Mouse (Mus musculus): ENCODE measurements around the gene Hmgcl. TPM values are rescaled to one million over a fixed set of nuclear protein-coding genes. Genes with fewer than 3 reads are reported as not detected.
A peak's percentile ranks its signal among the peaks of the same experiment; 100 is the strongest.

The Hmgcl gene
- polyA plus RNA-seq, 1 experiment from 2014 or later = 147 TPM

GRCm38 (mm10) chr4:135912164-135912563 lies 34.1 kb upstream of the Hmgcl start:
- H3K4me1 ChIP-seq (ENCODE audit: control insufficient read depth, insufficient read depth, low read length) = peaks cover 7% of the 10 kb centered on the region; the same call in 1 of the 2 replicates
- no peak overlapping the region for H3K27ac ChIP-seq (ENCODE audit: low read length)
- no peaks in the 10 kb centered on the region for H3K36me3 ChIP-seq (ENCODE audit: control insufficient read depth, insufficient read depth, low read length)
- H3K9ac ChIP-seq (ENCODE audit: low read depth, low read length) = no peak overlapping the region
- H3K4me2 ChIP-seq (ENCODE audit: low read depth, low read length) = no peak overlapping the region
- no peaks in the 10 kb centered on the region for H3K27me3 ChIP-seq (replicated peaks; ENCODE audit: control insufficient read depth, insufficient read depth, low read length)
- no peak overlapping the region for H3K4me3 ChIP-seq (ENCODE audit: low read length)
- no peak for ATAC-seq
- WGBS = 69% methylated on average over 3 of the region's 3 CpGs
- H3K9me3 ChIP-seq (ENCODE audit: control insufficient read depth, low read length) = no peaks in the 10 kb centered on the region

GRCm38 (mm10) chr4:135912835-135913234 lies 33.4 kb upstream of the Hmgcl start:
- H3K36me3 ChIP-seq (ENCODE audit: control insufficient read depth, insufficient read depth, low read length) = no peaks in the 10 kb centered on the region
- 23% methylated on average over 3 of the region's 3 CpGs for WGBS
- H3K4me1 ChIP-seq (ENCODE audit: control insufficient read depth, insufficient read depth, low read length) = peaks cover 9% of the 10 kb centered on the region; the same call in 1 of the 2 replicates
- H3K9me3 ChIP-seq (ENCODE audit: control insufficient read depth, low read length) = no peaks in the 10 kb centered on the region
- no peak overlapping the region for H3K4me2 ChIP-seq (ENCODE audit: low read depth, low read length)
- no peak overlapping the region for H3K4me3 ChIP-seq (ENCODE audit: low read length)
- H3K27ac ChIP-seq (ENCODE audit: low read length) = peak overlapping the region; percentile 21; the same call in 1 of the 2 replicates
- H3K9ac ChIP-seq (ENCODE audit: low read depth, low read length) = 0 out of 2 replicates have a peak overlapping the region, but pooled peaks have one; percentile 17
- peak; percentile 42 for ATAC-seq
- no peaks in the 10 kb centered on the region for H3K27me3 ChIP-seq (replicated peaks; ENCODE audit: control insufficient read depth, insufficient read depth, low read length)

GRCm38 (mm10) chr4:135913433-135913832 lies 32.8 kb upstream of the Hmgcl start:
- no peaks in the 10 kb centered on the region for H3K36me3 ChIP-seq (ENCODE audit: control insufficient read depth, insufficient read depth, low read length)
- WGBS = 71% methylated on average over 4 of the region's 4 CpGs

GRCm38 (mm10) chr4:135918635-135919279 lies 27.5 kb upstream of the Hmgcl start:
- ATAC-seq = peak; percentile 73
- Histone ChIP-seq H3K27ac (ENCODE audit: low read length) (peak overlapping the region; percentile 86), H3K4me2 (ENCODE audit: low read depth, low read length) (peak overlapping the region; percentile 32), H3K4me1 (ENCODE audit: control insufficient read depth, insufficient read depth, low read length) (peaks cover 14% of the 10 kb centered on the region), H3K4me3 (ENCODE audit: low read length) (no peak overlapping the region), H3K36me3 (ENCODE audit: control insufficient read depth, insufficient read depth, low read length) (0 out of 2 replicates have a peak, but pooled peaks cover 4% of the 10 kb centered on the region), H3K27me3 (replicated peaks; ENCODE audit: control insufficient read depth, insufficient read depth, low read length) (no peaks in the 10 kb centered on the region), H3K9ac (ENCODE audit: low read depth, low read length) (no peak overlapping the region), H3K9me3 (ENCODE audit: control insufficient read depth, low read length) (no peaks in the 10 kb centered on the region)
- 67% methylated on average over 13 of the region's 13 CpGs for WGBS

More at GRCm38 (mm10) chr4:135913433-135913832, 32.8 kb upstream of the Hmgcl start:
- no peak for ATAC-seq
- Histone ChIP-seq H3K9ac (ENCODE audit: low read depth, low read length) (no peak overlapping the region), H3K27me3 (replicated peaks; ENCODE audit: control insufficient read depth, insufficient read depth, low read length) (no peaks in the 10 kb centered on the region), H3K4me1 (ENCODE audit: control insufficient read depth, insufficient read depth, low read length) (peaks cover 14% of the 10 kb centered on the region; the same call in 1 of the 2 replicates), H3K4me2 (ENCODE audit: low read depth, low read length) (no peak overlapping the region), H3K4me3 (ENCODE audit: low read length) (no peak overlapping the region), H3K9me3 (ENCODE audit: control insufficient read depth, low read length) (no peaks in the 10 kb centered on the region), H3K27ac (ENCODE audit: low read length) (no peak overlapping the region)

GRCm38 (mm10) chr4:135919280-135919639 lies 27.0 kb upstream of the Hmgcl start:
- Histone ChIP-seq H3K36me3 (ENCODE audit: control insufficient read depth, insufficient read depth, low read length) (0 out of 2 replicates have a peak, but pooled peaks cover 6% of the 10 kb centered on the region), H3K27me3 (replicated peaks; ENCODE audit: control insufficient read depth, insufficient read depth, low read length) (no peaks in the 10 kb centered on the region), H3K4me3 (ENCODE audit: low read length) (no peak overlapping the region), H3K9me3 (ENCODE audit: control insufficient read depth, low read length) (no peaks in the 10 kb centered on the region), H3K9ac (ENCODE audit: low read depth, low read length) (no peak overlapping the region), H3K4me2 (ENCODE audit: low read depth, low read length) (no peak overlapping the region; the same call in 1 of the 2 replicates), H3K27ac (ENCODE audit: low read length) (peak overlapping the region; percentile 86), H3K4me1 (ENCODE audit: control insufficient read depth, insufficient read depth, low read length) (peaks cover 14% of the 10 kb centered on the region)
- 75% methylated on average over 3 of the region's 3 CpGs for WGBS
- ATAC-seq = peak; percentile 69

GRCm38 (mm10) chr4:135920304-135921241 lies 25.7 kb upstream of the Hmgcl start, which contains the start of gene Fuca1:
Fuca1 (plus strand) TSS chr4:135920735.
- WGBS = 2% methylated on average over 60 of the region's 60 CpGs
- ATAC-seq = peak; percentile 88
- peak within 1 kb of the TSS; percentile 87 for H3K9ac ChIP-seq (ENCODE audit: low read depth, low read length)
- peak within 1 kb of the TSS; percentile 83 for H3K4me2 ChIP-seq (ENCODE audit: low read depth, low read length)
- peaks cover 16% of the 10 kb centered on the region for H3K4me1 ChIP-seq (ENCODE audit: control insufficient read depth, insufficient read depth, low read length)
- H3K27me3 ChIP-seq (replicated peaks; ENCODE audit: control insufficient read depth, insufficient read depth, low read length) = no peaks in the 10 kb centered on the region
- H3K36me3 ChIP-seq (ENCODE audit: control insufficient read depth, insufficient read depth, low read length) = 0 out of 2 replicates have a peak, but pooled peaks cover 8% of the 10 kb centered on the region
- H3K4me3 ChIP-seq (ENCODE audit: low read length) = peak within 1 kb of the TSS; percentile 96
- peak within 1 kb of the TSS; percentile 86 for H3K27ac ChIP-seq (ENCODE audit: low read length)
- no peaks in the 10 kb centered on the region for H3K9me3 ChIP-seq (ENCODE audit: control insufficient read depth, low read length)

GRCm38 (mm10) chr4:135921257-135922120 lies 24.8 kb upstream of the Hmgcl start:
- no peaks in the 10 kb centered on the region for H3K9me3 ChIP-seq (ENCODE audit: control insufficient read depth, low read length)
- H3K4me2 ChIP-seq (ENCODE audit: low read depth, low read length) = peak overlapping the region; percentile 83
- H3K4me1 ChIP-seq (ENCODE audit: control insufficient read depth, insufficient read depth, low read length) = peaks cover 19% of the 10 kb centered on the region
- WGBS = 2% methylated on average over 26 of the region's 26 CpGs
- H3K9ac ChIP-seq (ENCODE audit: low read depth, low read length) = peak overlapping the region; percentile 87
- H3K4me3 ChIP-seq (ENCODE audit: low read length) = peak overlapping the region; percentile 96
- H3K27ac ChIP-seq (ENCODE audit: low read length) = peak overlapping the region; percentile 85
- H3K27me3 ChIP-seq (replicated peaks; ENCODE audit: control insufficient read depth, insufficient read depth, low read length) = no peaks in the 10 kb centered on the region
- peak; percentile 19; the same call in 1 of the 2 replicates for ATAC-seq
- H3K36me3 ChIP-seq (ENCODE audit: control insufficient read depth, insufficient read depth, low read length) = 0 out of 2 replicates have a peak, but pooled peaks cover 10% of the 10 kb centered on the region

- Histone ChIP-seq H3K27ac (ENCODE audit: low read length) (peak overlapping the region; percentile 85; the same call in 1 of the 2 replicates), H3K4me1 (ENCODE audit: control insufficient read depth, insufficient read depth, low read length) (peaks cover 19% of the 10 kb centered on the region), H3K4me3 (ENCODE audit: low read length) (peak overlapping the region; percentile 96; the same call in 1 of the 2 replicates), H3K4me2 (ENCODE audit: low read depth, low read length) (peak overlapping the region; percentile 83), H3K9me3 (ENCODE audit: control insufficient read depth, low read length) (no peaks in the 10 kb centered on the region), H3K36me3 (ENCODE audit: control insufficient read depth, insufficient read depth, low read length) (0 out of 2 replicates have a peak, but pooled peaks cover 10% of the 10 kb centered on the region), H3K27me3 (replicated peaks; ENCODE audit: control insufficient read depth, insufficient read depth, low read length) (no peaks in the 10 kb centered on the region), H3K9ac (ENCODE audit: low read depth, low read length) (peak overlapping the region; percentile 87; the same call in 1 of the 2 replicates)
- no peak for ATAC-seq
- WGBS = 74% methylated on average over 1 of the region's 1 CpGs
These were observed 24.1 kb upstream of the Hmgcl start for GRCm38 (mm10) chr4:135922190-135922589.

All from intestine, embryonic 16.5 days (tissue).